Mouse (Mus musculus): ENCODE data around the gene Stard3.

- TF ChIP-seq E2F4 (IDR thresholded peaks at IDR 0.05; ENCODE audit: insufficient read depth): no peak
- no peak for TF ChIP-seq POLR2AphosphoS2 (IDR thresholded peaks at IDR 0.05; ENCODE audit: insufficient read length, low read depth)
- TF ChIP-seq SRF (IDR thresholded peaks at IDR 0.05; ENCODE audit: control insufficient read depth, insufficient read length, low read depth): no peak
- no peak for TF ChIP-seq MAX (IDR thresholded peaks at IDR 0.05; ENCODE audit: low read depth)
Measured at GRCm38 (mm10) chr11:98392034-98392433, 33.9 kb downstream of the Stard3 start.
